Mouse (Mus musculus): ENCODE measurements around the gene Capn10.

Capn10 gene

GRCm38 (mm10) chr1:92976141-92976566 is 42.0 kb downstream of the Capn10 start:
- no peak for DNase-seq (ENCODE audit: low spot score)

- DNase-seq (ENCODE audit: low spot score): no peak
These were observed 44.5 kb downstream of the Capn10 start for GRCm38 (mm10) chr1:92978645-92979044.

GRCm38 (mm10) chr1:92979073-92979602 is 45.0 kb downstream of the Capn10 start:
- DNase-seq (ENCODE audit: low spot score): no peak

GRCm38 (mm10) chr1:92981056-92981845 is 47.1 kb downstream of the Capn10 start:
- no peak for DNase-seq (ENCODE audit: low spot score)

GRCm38 (mm10) chr1:92982931-92983605 is 48.9 kb downstream of the Capn10 start:
- DNase-seq (ENCODE audit: low spot score): no peak

- DNase-seq (ENCODE audit: low spot score): no peak
These were observed 50.8 kb downstream of the Capn10 start for GRCm38 (mm10) chr1:92984999-92985398.

- no peak for DNase-seq (ENCODE audit: low spot score)
These were observed 54.7 kb downstream of the Capn10 start for GRCm38 (mm10) chr1:92988894-92989293.

- DNase-seq (ENCODE audit: low spot score): no peak
These were observed 55.7 kb downstream of the Capn10 start for GRCm38 (mm10) chr1:92989891-92990290.

- DNase-seq (ENCODE audit: low spot score): no peak
These were observed 58.2 kb downstream of the Capn10 start for GRCm38 (mm10) chr1:92992214-92992855.

GRCm38 (mm10) chr1:92992880-92993279 is 58.7 kb downstream of the Capn10 start:
- no peak for DNase-seq (ENCODE audit: low spot score)
